Mouse (Mus musculus) heart, postnatal 0 days (tissue): ENCODE measurements at regions not wholly inside any gene's neighbourhood (a gene's known extent, or its start where the extent isn't known, plus 50 kb on each side); places are given as distances from the start of the nearest gene placed in this dataset.

Experiments
- CTCF ChIP-seq: IDR thresholded peaks from 2 replicates; pipeline ENCODE4 v1.5.1; 2016; ENCODE audit warnings: antibody characterized with exemption, control low read depth, low read depth
- EP300 ChIP-seq: IDR thresholded peaks from 2 replicates; pipeline ENCODE4 v1.6.1; 2016; ENCODE audit warnings: antibody characterized with exemption, low read depth

- TF ChIP-seq CTCF, result no peak
- no peak for TF ChIP-seq EP300
These were observed 110.2 kb upstream of the Ankrd55 start for GRCm38 (mm10) chr13:112178031-112178430.
